17 mouse cellular contexts compared by ENCODE assay signal in the genomic region with DNA sequence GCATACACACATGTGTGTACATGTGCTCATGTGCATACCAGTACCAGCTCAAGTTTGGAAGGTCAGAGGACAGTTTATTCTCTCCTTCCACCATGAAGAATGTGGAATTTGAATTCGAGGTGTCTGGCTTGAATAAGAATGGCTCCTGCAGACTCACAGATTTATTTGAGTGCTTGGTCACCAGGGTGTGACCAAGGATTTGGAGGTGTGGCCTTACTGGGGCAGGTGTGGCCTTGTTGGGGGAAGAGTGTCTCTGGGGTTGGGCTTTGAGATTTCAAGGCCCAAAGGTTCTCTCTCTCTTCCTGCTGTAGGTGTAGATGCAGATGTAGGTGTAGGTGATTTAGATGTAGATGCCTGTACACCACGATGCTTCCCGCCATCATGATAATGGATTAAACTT.
"Had no signal": no experiment of that assay in that cellular context is flagged by ENCODE, and none has a peak within 500 bp of the region (broad histone marks: within the 10 kb centered on the region; RNA-seq: fewer than 3 reads in every experiment).

No protein-coding gene starts in this region.

- H3K27ac ChIP-seq: neural tube, embryonic 12.5 days; neural tube, embryonic 13.5 days; neural tube, embryonic 15.5 days; stomach, embryonic 15.5 days; stomach, postnatal 0 days had no signal

- DNase-seq: retina, postnatal 1 day; right cerebral cortex, adult 18-20 months; right cerebral cortex, postnatal 14 days; right cerebral cortex, postnatal 25 days; right cerebral cortex, postnatal 4 days; spleen, adult 18-20 months; thymus, adult 18-20 months; thymus, adult 2 months; thymus, postnatal 14 days; thymus, postnatal 25 days; thymus, postnatal 36 days; thymus, postnatal 4 days had no signal

- H3K36me3 ChIP-seq: neural tube, embryonic 12.5 days; neural tube, embryonic 13.5 days; neural tube, embryonic 15.5 days; stomach, embryonic 15.5 days had no signal

- H3K4me1 ChIP-seq: neural tube, embryonic 12.5 days; stomach, embryonic 15.5 days had no signal

- H3K9me3 ChIP-seq: neural tube, embryonic 12.5 days; neural tube, embryonic 13.5 days; neural tube, embryonic 15.5 days; stomach, embryonic 15.5 days had no signal

- H3K4me3 ChIP-seq: neural tube, embryonic 12.5 days; neural tube, embryonic 13.5 days; neural tube, embryonic 15.5 days; stomach, embryonic 15.5 days had no signal

- H3K27me3 ChIP-seq: neural tube, embryonic 12.5 days; neural tube, embryonic 13.5 days; neural tube, embryonic 15.5 days; stomach, embryonic 15.5 days had no signal
